Mouse (Mus musculus): ENCODE data around the gene Lrp10. TPM values are rescaled to one million over a fixed set of nuclear protein-coding genes. Genes with fewer than 3 reads are reported as not detected.

Lrp10 gene
- 10 to 100 TPM; 33.8 to 34.6 TPM for total RNA-seq (2021)
- long read RNA-seq, full-length matches to known transcripts = 48 of 56 reads
- long read RNA-seq, partial matches to known transcripts = 3 of 56 reads
- long read RNA-seq, other reads (novel, unspliced or antisense) = 5 of 56 reads

- DNase-seq (ENCODE audit: low spot score in 2 of 2) = peak; percentile 79 to 86
Observed at GRCm38 (mm10) chr14:54463959-54464292, at the start of gene Lrp10. Gene Lrp10, plus strand, starts transcription at chr14:54464137.

DNA sequence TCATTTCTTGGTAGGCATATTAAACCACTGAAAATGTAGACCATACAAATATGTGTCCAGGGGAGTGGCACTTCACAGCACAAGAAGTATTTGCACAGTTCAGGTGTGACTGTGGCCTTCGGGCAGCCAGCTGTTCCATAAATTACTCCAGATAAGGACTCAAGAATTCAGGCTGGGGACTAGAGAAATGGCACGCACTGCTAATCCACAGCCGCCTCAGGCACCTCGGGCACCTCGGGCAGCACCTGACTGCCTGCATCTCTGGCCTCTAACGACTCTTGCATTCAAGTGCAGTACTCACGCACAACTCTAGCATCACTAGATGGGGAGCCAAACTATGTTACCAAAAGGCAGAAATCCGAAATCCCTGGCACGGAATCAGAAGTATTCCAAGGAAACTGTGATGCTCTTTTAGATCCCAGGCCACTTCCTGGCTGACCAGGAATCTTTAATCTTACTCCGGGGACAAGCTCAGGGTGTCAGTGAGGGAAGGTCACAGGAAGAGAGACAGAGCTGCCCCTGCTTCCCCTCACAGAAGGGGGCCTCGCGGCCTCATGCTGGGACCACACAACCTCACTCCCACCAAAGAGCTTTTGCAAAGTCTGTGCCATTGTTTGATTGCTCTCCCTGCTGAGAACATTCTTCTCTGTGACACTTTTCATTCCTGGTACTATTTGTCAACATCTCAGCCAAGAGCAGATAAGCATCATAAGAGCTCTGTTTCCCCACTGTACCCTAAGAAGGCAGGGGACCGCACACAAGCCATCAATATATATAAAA is 48.5 kb upstream of the Lrp10 start:
- no peak for DNase-seq (ENCODE audit: low spot score in 2 of 2)

DNA sequence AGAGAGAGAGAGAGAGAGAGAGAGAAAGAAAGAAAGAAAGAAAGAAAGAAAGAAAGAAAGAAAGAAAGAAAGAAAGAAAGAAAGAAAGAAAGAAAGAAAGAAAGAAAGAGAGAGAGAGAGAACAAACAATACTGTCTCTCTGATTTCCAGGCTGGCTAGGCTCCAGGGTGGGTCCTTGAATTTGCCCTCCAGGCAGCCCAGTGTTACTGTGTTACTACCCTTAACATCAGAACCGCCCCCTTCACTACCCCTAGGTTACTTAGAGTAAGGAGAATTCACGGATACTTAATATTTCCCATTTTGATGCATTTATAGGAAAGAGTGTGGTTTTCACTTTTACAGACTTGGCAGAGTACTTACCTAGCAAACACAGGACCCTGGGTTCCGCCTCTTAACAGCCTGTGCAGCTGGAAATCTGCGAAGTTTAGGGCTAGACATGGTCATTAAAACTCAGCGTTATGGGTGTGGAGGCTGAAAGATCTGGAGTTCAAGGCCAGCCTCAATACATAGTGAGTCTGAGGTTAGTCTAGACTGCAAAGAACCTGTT is 47.6 kb upstream of the Lrp10 start:
- no peak for DNase-seq (ENCODE audit: low spot score in 2 of 2)

DNA sequence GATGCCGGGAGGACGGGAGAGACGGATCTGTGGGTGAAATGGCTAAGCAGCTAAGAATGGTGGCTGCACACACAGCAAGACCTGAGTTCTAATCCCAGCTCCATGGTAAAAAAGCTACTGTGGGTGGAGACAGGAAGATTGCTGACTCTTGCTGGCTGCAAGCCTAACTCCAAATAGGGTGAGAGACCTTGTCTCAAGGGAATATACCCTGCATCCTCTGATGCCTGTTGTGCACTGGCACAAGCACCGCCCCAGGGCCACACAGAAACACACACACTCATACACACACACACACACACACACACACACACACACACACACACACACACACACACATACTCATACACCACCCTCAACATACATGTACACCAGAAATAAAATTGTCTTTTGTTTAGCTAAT is 47.1 kb upstream of the Lrp10 start:
- DNase-seq (ENCODE audit: low spot score in 2 of 2) = no peak

DNA sequence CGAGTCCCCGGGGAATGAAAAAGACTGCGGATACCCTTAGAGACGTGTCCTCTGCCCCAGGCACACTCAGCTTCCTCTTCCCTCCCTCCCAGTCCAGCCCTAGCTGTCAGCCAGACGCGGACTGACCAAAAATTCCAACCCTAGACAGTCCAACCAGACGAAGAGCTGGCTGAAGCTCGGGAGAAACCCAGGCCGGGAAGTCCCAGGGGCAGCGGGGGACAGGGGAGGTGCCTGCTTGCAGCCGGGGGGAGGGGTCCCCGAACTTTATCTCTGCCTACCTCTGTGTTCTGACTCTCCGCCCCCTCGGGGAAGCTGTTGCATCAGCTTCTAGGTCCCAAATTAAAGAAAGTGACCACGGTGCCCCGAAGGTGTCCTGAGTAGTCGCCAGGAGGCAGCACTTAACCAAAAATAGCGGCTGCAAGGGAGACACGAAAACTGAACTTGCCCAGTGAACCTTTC is 46.3 kb upstream of the Lrp10 start, which contains the start of gene Slc7a7:
Gene Slc7a7, minus strand, starts transcription at position 158 of the 459 bp plus-strand sequence.
- no peak for DNase-seq (ENCODE audit: low spot score in 2 of 2)

DNA sequence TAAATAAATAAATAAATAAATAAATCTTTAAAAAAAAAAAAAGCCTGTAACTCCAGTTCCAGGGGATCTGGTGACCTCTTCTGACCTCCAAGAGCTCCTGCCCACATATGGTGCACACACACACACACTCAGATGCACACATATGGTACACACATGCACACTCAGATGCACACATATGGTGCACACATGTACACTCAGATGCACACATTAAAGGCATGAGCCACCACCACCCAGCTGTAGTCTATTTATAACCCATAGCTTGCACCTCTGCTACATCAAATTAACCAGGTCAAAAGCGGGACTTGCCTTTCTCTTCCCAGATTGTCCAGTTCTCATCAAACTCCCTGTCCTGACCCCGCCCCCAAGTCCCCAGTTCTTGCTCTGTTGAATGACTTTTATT is 42.9 kb upstream of the Lrp10 start:
- no peak for DNase-seq (ENCODE audit: low spot score in 2 of 2)

GRCm38 (mm10) chr14:54423406-54423805 is 40.5 kb upstream of the Lrp10 start:
- no peak for DNase-seq (ENCODE audit: low spot score in 2 of 2)

GRCm38 (mm10) chr14:54424634-54425033 is 39.3 kb upstream of the Lrp10 start:
- no peak for DNase-seq (ENCODE audit: low spot score in 2 of 2)

DNA sequence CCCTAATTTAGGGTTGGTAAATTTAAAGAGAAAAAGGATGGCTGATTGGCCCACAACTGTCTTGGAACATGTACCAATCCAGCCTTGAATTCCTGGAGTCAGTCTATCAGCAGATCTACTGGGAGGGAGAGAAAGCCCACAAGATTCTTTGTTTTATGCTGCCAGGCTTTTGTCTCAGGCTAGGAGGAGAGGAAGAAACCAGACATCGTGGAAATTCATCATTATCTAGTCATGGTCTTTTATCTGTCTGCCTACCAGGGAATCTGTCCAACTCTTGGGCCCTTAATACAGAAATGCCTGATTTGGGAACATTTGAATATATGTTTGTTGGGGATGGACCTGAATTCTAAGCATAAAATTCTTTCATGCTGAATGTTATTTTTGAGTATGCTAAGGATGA is 38.4 kb upstream of the Lrp10 start:
- DNase-seq (ENCODE audit: low spot score in 2 of 2) = no peak

DNA sequence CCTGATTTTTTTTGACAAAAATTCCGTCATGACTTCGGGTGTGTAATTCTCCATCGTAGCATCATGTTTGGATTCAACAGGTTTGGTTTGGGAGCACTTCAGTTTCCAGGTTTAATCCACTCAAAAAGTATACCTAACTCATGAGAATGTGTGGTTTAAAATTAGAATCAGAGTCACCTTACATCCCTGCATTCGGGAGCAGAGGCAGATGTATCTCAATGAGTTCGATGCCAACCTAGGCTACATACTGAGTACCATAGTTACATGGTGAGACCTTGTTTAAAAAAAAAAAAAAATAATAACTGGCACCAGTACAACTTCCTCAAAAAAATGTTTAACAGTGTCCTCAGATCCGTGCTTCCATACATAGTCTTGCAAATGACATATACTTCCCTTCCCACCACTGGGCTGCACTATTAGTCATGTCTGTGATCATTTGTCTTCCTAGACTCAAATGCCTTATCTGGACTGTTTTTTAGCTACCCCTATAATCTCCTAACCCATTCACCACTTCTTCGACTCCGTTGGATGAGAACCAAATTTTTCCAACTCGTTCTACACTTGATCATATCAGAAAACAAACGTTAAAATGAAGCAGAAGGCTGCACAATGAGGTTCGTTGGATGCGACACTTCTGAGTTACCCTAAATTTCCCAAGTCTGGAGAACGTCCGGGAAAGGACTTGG is 37.8 kb upstream of the Lrp10 start:
- no peak for DNase-seq (ENCODE audit: low spot score in 2 of 2)

DNA sequence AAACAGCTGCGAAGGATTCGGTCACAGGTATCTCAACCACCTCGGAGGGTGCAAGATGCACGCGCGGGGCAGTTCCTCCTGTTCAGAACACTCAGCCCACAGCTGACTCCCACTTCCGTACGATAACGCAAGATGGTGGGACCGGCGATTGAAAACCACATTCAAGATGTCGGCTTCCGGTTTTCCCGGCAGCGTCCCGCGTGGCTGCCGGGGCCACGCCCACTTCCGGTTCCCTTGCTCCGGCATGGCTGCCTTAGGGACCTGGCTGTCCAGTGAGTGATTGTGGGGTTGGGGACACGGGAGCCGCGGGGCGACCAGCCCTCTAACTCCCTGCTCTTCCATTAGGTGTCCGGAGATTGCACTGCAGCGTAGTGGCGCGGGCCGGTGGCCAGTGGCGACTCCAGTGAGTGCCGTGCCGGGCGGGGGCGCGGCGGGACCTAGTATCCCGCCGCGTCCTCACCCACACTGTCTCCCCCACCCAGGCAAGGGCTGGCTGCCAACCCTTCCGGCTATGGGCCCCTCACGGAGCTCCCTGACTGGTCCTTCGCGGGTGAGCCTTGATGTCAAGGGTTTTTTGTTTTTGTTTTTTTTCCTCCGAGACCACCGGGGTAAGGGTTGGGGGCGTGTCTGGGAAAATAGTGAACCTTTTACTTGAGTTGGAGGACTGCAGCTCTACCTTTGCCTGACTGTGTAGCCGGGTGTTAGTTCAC is 37.1 kb upstream of the Lrp10 start, which contains the start of gene Mrpl52:
Gene Mrpl52, plus strand, starts transcription at position 221 of the 710 bp plus-strand sequence.
- peak; percentile 88 to 95 for DNase-seq (ENCODE audit: low spot score in 2 of 2)

- DNase-seq (ENCODE audit: low spot score in 2 of 2) = no peak
Observed at GRCm38 (mm10) chr14:54427696-54428095, 36.2 kb upstream of the Lrp10 start.

- no peak for DNase-seq (ENCODE audit: low spot score in 2 of 2)
Observed at GRCm38 (mm10) chr14:54428421-54428820, 35.5 kb upstream of the Lrp10 start.

GRCm38 (mm10) chr14:54429332-54430093 is 34.4 kb upstream of the Lrp10 start:
- DNase-seq (ENCODE audit: low spot score in 2 of 2) = no peak

DNA sequence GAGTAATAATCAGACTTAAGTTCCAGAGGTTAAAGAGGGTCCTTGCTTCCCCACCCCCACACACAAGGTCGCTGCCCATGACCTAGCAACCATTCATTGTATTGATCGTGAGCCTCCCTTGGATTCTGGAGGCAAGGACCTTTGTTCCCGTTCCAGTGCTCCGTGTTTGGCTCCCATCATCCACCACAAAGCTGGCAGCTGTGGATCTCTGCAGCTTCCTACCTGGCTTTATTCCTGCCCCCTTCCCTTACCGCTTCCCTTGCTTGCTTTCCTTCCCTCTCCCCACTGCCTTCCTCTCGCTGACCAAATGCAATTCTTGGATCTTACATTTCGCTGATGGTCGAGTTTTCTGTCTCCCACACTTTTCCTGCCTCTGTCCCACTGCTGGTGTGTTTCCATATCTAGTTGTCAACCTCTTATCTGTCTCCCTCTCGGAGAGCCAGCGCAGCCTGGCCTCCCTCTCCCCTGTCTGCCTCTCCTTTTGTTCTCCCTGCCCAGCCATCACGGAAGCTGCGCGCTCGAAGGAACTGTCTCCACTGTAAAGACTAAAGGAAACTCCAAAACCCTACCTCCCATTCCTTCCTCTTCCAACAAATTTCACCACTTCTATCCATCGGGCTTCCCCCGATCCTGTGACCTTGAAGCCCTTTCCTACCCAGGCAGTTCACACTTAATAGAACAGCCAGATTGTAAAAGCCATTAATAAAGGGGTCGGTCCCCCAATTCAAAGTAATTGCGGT is 33.4 kb upstream of the Lrp10 start:
- DNase-seq (ENCODE audit: low spot score in 2 of 2) = no peak

DNA sequence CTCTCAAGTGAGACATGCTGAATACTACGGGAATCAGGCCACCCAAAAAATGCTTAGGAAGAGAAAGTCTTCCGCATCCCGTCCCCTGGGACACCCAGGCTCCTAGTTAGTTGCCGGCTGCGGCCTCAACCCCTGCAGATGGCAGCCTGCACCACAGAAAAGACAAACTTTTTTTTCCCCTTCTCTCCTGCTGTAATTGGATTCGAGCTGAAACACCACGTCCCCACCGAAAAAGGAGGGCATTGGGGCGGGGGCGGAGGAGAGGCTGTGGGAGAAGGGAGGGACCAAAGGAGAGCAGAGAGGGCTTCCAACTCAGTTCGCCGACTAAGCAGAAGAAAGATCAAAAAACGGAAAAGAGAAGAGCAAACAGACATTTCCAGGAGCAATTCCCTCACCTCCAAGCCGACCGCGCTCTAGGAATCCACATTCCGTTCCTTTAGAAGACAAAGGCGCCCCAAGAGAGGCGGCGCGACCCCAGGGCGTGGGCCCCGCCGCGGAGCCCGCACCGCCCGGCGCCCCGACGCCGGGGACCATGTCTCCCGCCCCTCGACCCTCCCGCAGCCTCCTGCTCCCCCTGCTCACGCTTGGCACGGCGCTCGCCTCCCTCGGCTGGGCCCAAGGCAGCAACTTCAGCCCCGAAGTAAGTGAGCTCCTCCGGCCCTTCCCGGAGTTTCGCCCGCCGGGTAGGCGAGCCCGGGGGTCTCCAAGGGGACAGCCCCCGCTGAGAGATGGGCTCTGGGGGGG is 32.4 kb upstream of the Lrp10 start, which contains the start of gene Mmp14:
Gene Mmp14, plus strand, starts transcription at position 279 of the 744 bp plus-strand sequence.
- peak in 1 of 2 experiments; percentile 60 for DNase-seq (ENCODE audit: low spot score in 2 of 2)

- DNase-seq (ENCODE audit: low spot score in 2 of 2) = no peak
Observed at GRCm38 (mm10) chr14:54432078-54432836, 31.7 kb upstream of the Lrp10 start.

Measured in layer of hippocampus, adult 18-20 months (tissue).